Mouse (Mus musculus) liver, postnatal 0 days (tissue): ENCODE results near the gene Ociad1.

Experiments
- CTCF ChIP-seq: sonication (generic); IDR thresholded peaks from 2 replicates; pipeline ENCODE4 v1.5.1; 2016; ENCODE audit warnings: antibody characterized with exemption, low read depth
- EP300 ChIP-seq: IDR thresholded peaks from 2 replicates; pipeline ENCODE4 v1.6.1; 2016; ENCODE audit warnings: antibody characterized with exemption, low read depth, mild to moderate bottlenecking

GRCm38 (mm10) chr5:73289900-73290299, 2.7 kb upstream of the Ociad1 start:
- TF ChIP-seq EP300 (no peak), CTCF (no peak)
